Mouse (Mus musculus) heart, embryonic 11.5 days (tissue): ENCODE measurements around the gene Mrps12. TPM values are rescaled to one million over a fixed set of nuclear protein-coding genes. Genes with fewer than 3 reads are reported as not detected.
A peak's percentile ranks its signal among the peaks of the same experiment; 100 is the strongest.

Experiments used
- ATAC-seq: fragments of 200-750 bp; cut with Nextera tagmentation; replicated peaks from 2 replicates; pipeline ENCODE4 v1.8.0; 2017; ENCODE audit warnings: moderate library complexity; ENCODE audit not compliant: insufficient number of reproducible peaks, low FRiP score, low TSS enrichment
- H3K27ac ChIP-seq: fragments of 300-500 bp; sonication (generic); 2 replicates; pipeline ENCODE4 v1.5.1; 2014; ENCODE audit warnings: mild to moderate bottlenecking, low read depth, low read length
- H3K27me3 ChIP-seq: fragments of 300-500 bp; sonication (generic); 2 replicates; pipeline ENCODE4 v1.6.1; 2014; ENCODE audit warnings: mild to moderate bottlenecking, low read length, mixed read lengths; ENCODE audit not compliant: control insufficient read depth, insufficient read depth
- H3K36me3 ChIP-seq: fragments of 300-500 bp; sonication (generic); 2 replicates; pipeline ENCODE4 v1.6.1; 2014; ENCODE audit warnings: mild to moderate bottlenecking, low read length, moderate library complexity, mixed read lengths; ENCODE audit not compliant: control insufficient read depth, insufficient read depth
- H3K4me1 ChIP-seq: fragments of 300-500 bp; sonication (generic); 2 replicates; pipeline ENCODE4 v1.6.1; 2014; ENCODE audit warnings: low read length; ENCODE audit not compliant: control insufficient read depth, insufficient read depth
- H3K4me2 ChIP-seq: fragments of 300-500 bp; sonication (generic); 2 replicates; pipeline ENCODE4 v1.6.1; 2014; ENCODE audit warnings: mild to moderate bottlenecking, moderate library complexity
- H3K4me3 ChIP-seq: fragments of 300-500 bp; sonication (generic); 2 replicates; pipeline ENCODE4 v1.5.1; 2014; ENCODE audit warnings: low read depth, low read length
- H3K9ac ChIP-seq: fragments of 300-500 bp; sonication (generic); 2 replicates; pipeline ENCODE4 v1.6.1; 2014; ENCODE audit warnings: mild to moderate bottlenecking, low read depth, low read length, moderate library complexity
- H3K9me3 ChIP-seq: fragments of 300-500 bp; sonication (generic); replicated peaks from 2 replicates; pipeline ENCODE4 v1.6.1; 2016; ENCODE audit warnings: low read length; ENCODE audit not compliant: control insufficient read depth
- WGBS: fragments of 180-500 bp; shearing (Covaris S2); extraction: QIAGEN DNeasy Blood & Tissue Kit; methylation state at CpG from one replicate; pipeline ENCODE4 v1.1.7; 2014; ENCODE audit not compliant: insufficient replicate concordance; 5-methylcytosine and 5-hydroxymethylcytosine counted together
- polyA plus RNA-seq: library from polyadenylated mRNA; unstranded; fragments of >200 nt; fragmentation: Nextera tagmentation; extraction: Ambion mirVana; gene quantifications from 2 replicates; pipeline ENCODE4 v1.2.1, GENCODE M21; 2014

Gene Mrps12
- 133 and 134 TPM in 2 replicates for polyA plus RNA-seq

DNA sequence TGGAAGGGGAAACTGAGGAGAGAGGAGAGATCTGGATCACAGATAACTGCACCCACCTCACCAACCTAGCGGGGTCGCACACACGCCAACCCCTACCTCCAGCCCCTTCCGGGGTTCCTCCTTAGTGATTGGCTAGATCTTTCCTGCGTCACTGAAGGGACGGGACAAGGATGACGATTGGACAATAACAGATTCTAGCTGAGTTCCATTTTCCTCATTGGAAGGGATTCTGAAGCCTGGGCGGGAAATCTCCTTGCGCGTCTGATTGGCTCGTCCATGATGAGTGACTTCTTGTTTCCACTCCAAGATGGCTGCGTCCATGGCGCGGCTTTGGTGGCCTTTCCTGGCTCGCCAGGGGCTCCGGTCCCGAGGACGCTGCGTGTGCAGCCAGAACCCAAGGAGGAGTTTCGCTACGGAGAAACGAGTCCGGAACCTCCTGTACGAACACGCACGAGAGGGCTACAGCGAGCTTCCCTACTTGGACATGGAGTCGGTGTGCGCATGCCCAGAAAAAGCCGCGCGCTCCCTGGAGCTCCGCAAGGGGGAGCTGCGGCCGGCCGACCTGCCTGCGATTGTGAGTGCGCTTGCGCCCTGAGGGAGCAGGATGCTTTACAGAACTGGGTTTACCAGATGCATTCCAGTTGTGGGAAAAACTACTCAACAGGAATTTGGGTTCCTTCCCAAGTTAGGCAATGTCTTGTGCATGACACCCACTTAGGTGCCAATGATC lies at the start of gene Mrps12, which contains the start of gene Sars2:
TSS of gene Mrps12 (minus strand) at position 112 of the 730 bp plus-strand sequence.
TSS of gene Sars2 (plus strand) at position 284 of the 730 bp plus-strand sequence.
- peaks cover 20% of the 10 kb centered on the region for H3K36me3 ChIP-seq
- peak; percentile 96 for ATAC-seq
- under 1% methylated on average over 39 of the region's 39 CpGs for WGBS
- no peaks in the 10 kb centered on the region for H3K27me3 ChIP-seq
- peak within 1 kb of the TSS; percentile 70 for H3K4me3 ChIP-seq
- peak within 1 kb of the TSS; percentile 85 for H3K27ac ChIP-seq
- H3K4me1 ChIP-seq: peaks cover 6% of the 10 kb centered on the region; the same call in 1 of the 2 replicates
- peak within 1 kb of the TSS; percentile 80 for H3K4me2 ChIP-seq
- H3K9me3 ChIP-seq: no peaks in the 10 kb centered on the region
- peak within 1 kb of the TSS; percentile 82 for H3K9ac ChIP-seq

DNA sequence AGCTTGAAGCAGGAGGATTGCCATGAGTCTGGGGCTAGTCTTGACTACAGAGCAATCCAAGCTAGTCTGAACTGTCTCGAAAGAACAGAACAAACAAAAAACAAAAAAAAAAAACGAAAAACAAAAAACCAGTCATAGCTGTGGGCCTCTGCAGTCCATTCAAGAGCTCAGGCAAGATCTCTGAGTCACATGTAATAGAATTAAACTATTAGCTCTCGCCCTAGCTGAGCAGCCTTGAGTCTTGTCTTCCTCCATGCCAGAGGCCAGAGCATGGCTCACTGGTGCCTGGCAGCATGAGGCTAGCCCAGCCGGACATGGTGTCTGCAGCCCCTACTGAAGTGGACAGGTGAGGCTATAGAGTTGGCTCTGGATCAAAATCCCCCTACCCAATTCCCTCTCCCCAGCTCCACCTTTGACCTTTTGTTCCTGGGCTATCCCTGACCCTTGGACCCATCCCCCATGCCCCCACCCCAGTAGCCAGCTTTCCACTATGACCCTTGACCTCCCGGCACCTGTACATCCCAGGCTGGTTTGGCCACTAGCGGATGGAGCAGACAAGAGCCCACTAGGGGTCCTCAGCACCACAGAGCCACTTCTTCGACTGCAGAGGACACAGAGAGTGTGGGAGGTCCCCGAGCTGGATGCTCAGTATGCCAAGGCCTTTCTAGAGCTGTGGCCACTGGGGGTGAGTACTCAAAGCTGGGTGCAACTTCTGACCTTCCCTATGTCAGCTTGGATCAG lies 48.6 kb upstream of the Mrps12 start:
- H3K4me1 ChIP-seq: no peaks in the 10 kb centered on the region
- 57% methylated on average over 8 of the region's 8 CpGs for WGBS
- H3K9ac ChIP-seq: no peak overlapping the region
- H3K27me3 ChIP-seq: no peaks in the 10 kb centered on the region
- 0 out of 2 replicates have a peak, but pooled peaks have one; percentile 33 for ATAC-seq
- H3K27ac ChIP-seq: no peak overlapping the region
- no peaks in the 10 kb centered on the region for H3K36me3 ChIP-seq
- H3K9me3 ChIP-seq: no peaks in the 10 kb centered on the region
- H3K4me3 ChIP-seq: no peak overlapping the region
- H3K4me2 ChIP-seq: no peak overlapping the region

DNA sequence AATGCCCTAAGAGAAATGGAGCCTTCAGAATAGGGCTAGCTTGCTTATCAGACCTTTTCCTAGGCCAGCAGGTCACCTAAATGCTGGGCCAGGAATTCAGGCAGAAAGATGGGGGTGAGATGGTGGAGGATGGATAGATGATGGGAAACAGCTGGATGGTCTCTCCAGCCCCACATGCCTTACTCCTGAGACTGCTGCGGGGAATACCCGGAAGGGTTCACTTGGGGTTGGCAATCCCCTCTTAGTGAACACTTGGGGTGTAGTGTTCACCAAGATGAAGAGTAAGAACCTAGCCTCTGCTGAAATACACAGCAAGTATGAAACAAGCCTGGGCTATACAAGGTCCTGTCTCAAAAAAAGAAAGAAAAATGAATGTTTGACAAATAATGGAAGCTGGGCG lies 47.6 kb upstream of the Mrps12 start:
- Histone ChIP-seq H3K27me3 (no peaks in the 10 kb centered on the region), H3K4me1 (no peaks in the 10 kb centered on the region), H3K4me2 (no peak overlapping the region), H3K36me3 (no peaks in the 10 kb centered on the region; the same call in 1 of the 2 replicates), H3K9me3 (no peaks in the 10 kb centered on the region), H3K4me3 (no peak overlapping the region), H3K9ac (no peak overlapping the region), H3K27ac (no peak overlapping the region)
- 65% methylated on average over 3 of the region's 3 CpGs for WGBS
- no peak for ATAC-seq

DNA sequence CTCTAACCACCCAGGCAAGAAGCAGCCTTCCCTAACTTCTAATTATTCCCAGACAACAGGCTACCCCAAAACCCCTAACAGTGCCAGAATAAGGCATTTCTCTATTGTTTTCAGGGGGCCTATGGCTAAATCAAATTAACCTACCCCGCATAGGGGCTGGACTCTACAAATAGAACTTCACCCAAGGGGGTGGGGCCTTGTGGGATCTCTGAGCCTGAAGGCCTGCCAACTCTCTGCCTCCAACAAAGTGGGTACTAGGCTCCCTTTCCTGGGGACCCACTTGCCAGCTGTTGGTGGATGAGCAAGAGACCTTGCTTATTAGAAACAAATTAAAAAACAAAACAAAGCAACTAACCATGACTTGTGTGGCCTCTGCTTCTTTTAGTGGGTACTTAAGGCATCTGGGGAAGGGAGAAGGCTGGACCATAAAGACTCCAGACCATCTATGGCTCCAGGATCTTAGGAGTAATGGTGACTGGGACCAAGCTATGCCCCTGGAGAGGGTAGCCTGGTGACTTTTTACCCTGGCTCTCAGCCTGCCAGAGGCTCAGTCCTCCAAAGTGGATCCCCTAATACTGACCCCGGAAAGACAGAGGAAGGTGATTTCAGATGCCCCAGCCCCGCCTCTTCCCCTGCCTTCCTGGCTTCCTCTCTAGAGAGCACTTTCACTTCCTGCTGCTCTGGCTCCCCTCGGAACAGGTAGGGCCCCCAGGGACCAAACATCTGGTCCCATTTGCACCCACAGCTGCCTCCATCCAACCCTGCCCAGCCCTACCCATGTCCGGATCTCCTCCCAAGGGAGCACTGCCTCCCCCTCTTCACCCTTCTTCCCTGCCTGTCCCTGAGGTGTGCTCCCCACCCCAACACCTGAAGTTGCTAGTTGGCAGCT lies 46.9 kb upstream of the Mrps12 start, which contains the start of gene Rinl:
TSS of gene Rinl (plus strand) at position 663 of the 889 bp plus-strand sequence.
- H3K9me3 ChIP-seq: no peaks in the 10 kb centered on the region
- WGBS: 65% methylated on average over 5 of the region's 5 CpGs
- H3K36me3 ChIP-seq: no peaks in the 10 kb centered on the region; the same call in 1 of the 2 replicates
- ATAC-seq: no peak
- H3K27me3 ChIP-seq: no peaks in the 10 kb centered on the region
- no peaks in the 10 kb centered on the region for H3K4me1 ChIP-seq
- H3K4me2 ChIP-seq: no peak within 1 kb of the TSS
- no peak within 1 kb of the TSS for H3K4me3 ChIP-seq
- no peak within 1 kb of the TSS for H3K27ac ChIP-seq
- H3K9ac ChIP-seq: no peak within 1 kb of the TSS

DNA sequence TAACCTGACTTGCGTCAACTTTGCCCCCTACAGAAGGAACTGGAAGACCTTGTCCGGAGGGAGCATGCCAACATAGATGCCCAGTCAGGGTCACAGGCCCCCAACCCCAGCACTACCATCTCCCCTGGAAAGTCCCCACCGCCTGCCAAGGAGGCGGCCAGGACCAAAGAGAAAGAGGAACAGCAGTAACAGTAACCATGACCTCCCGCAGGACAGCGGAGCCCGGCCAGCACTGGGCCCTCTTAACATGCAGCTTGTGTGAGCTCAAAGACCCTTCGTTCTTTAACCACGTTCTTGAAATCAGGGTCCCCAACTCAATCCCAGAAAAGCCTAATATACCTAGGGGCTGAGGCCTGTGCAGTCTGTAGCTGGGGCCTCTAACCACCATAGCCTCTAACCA lies 46.3 kb upstream of the Mrps12 start:
- H3K4me3 ChIP-seq: no peak overlapping the region
- no peak overlapping the region for H3K9ac ChIP-seq
- no peak for ATAC-seq
- WGBS: 96% methylated on average over 9 of the region's 9 CpGs
- no peaks in the 10 kb centered on the region for H3K27me3 ChIP-seq
- no peaks in the 10 kb centered on the region for H3K9me3 ChIP-seq
- H3K4me1 ChIP-seq: no peaks in the 10 kb centered on the region
- H3K4me2 ChIP-seq: no peak overlapping the region
- no peaks in the 10 kb centered on the region; the same call in 1 of the 2 replicates for H3K36me3 ChIP-seq
- H3K27ac ChIP-seq: no peak overlapping the region

DNA sequence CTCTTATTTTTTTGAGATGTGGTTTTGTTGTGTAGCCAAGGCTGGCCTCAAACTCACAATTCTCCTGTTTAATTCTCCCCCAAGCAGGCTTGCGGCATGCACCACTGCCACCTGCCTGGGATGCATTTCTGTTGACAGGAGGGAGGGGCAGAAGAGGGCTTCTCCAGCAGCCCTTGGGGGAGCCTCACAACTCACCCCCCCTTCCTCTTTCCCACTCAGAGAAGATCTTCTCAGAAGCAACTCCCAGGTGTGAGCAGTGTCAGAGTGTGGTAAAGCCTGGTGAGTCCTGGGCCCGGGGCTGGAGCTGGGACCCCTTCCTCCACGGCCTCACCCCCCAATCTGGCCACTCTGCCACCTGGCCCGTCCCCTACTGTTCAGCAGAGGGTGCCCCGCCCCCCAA lies 43.5 kb upstream of the Mrps12 start:
- H3K36me3 ChIP-seq: no peaks in the 10 kb centered on the region; the same call in 1 of the 2 replicates
- no peaks in the 10 kb centered on the region for H3K27me3 ChIP-seq
- WGBS: 77% methylated on average over 4 of the region's 5 CpGs
- H3K9me3 ChIP-seq: no peaks in the 10 kb centered on the region
- H3K4me1 ChIP-seq: peaks cover 6% of the 10 kb centered on the region
- no peak overlapping the region for H3K27ac ChIP-seq
- no peak overlapping the region for H3K4me2 ChIP-seq
- no peak overlapping the region for H3K4me3 ChIP-seq
- ATAC-seq: no peak
- H3K9ac ChIP-seq: no peak overlapping the region

DNA sequence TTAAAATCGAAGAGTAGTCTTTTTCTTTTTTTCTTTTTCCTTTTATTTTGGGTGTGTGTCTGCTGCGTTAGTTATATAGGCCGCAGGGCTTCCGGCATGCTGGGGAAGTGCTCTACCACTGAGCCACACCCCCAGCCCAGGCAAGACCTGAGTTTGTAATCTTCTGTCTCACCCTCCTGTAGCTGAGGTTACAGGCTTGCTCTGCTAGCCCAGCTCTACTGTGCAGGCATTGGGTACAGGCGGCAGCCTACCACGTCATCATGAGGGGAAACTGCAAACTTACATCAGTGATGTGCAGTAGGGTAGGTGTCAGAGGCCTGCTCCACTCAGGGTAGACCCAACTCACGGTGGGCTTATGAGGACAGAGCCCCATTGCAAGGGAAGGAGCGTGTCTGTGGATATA lies 39.6 kb upstream of the Mrps12 start:
- peaks cover 7% of the 10 kb centered on the region for H3K4me1 ChIP-seq
- H3K9ac ChIP-seq: no peak overlapping the region
- H3K27me3 ChIP-seq: no peaks in the 10 kb centered on the region
- H3K9me3 ChIP-seq: no peaks in the 10 kb centered on the region
- no peak for ATAC-seq
- WGBS: 84% methylated on average over 8 of the region's 8 CpGs
- H3K36me3 ChIP-seq: no peaks in the 10 kb centered on the region; the same call in 1 of the 2 replicates
- no peak overlapping the region for H3K4me2 ChIP-seq
- no peak overlapping the region for H3K27ac ChIP-seq
- no peak overlapping the region for H3K4me3 ChIP-seq

DNA sequence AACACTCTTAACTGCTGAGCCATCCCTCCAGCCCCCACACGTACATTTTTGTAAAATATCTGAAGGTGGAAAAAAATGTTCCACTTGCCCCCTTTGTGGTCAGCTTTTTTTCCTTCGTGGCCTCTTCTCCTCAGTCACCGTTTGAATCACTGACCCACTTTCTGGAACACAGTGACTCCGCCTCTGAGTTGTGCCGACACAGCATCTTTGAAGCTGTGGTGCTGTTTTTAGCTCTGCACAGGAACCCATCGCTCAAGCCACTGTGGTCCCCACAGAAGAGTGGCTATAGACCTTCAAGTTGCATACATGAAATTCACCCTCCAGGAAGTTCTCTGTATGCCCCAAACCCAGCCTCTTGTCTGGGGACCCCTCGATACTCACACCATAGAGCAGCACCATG lies 39.2 kb upstream of the Mrps12 start:
- Histone ChIP-seq H3K4me1 (peaks cover 7% of the 10 kb centered on the region), H3K4me2 (no peak overlapping the region), H3K36me3 (no peaks in the 10 kb centered on the region; the same call in 1 of the 2 replicates), H3K9ac (no peak overlapping the region), H3K27me3 (no peaks in the 10 kb centered on the region), H3K27ac (no peak overlapping the region), H3K4me3 (no peak overlapping the region), H3K9me3 (no peaks in the 10 kb centered on the region)
- no peak for ATAC-seq
- 69% methylated on average over 7 of the region's 7 CpGs for WGBS
